In the genomic region with DNA sequence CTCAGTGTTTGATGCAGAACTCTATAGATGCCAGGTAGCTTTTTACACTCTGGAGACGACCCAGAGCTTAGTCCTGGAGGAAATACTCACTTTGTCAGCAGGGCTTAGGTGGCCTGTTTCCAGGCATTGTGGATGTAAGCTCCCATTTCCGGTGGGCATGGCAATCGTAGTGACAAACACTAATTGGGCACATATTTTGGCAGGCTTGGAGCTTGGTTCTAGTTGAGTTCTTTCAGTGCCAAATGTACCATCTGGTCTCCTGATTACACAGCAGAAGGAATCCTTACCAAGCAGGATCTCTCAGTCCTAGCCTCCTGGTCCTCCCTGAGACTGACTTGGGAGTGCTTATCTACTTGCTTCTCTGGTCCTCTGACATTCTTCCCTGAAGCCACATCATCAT, we compare ENCODE assay signal across 14 mouse cellular contexts.
DNase-seq lines count a peak whose midpoint lies in the region; ATAC-seq lines count a peak whose summit lies in the region.
"Had no signal": no experiment of that assay in that cellular context is flagged by ENCODE, and none has a peak within 500 bp of the region (broad histone marks: within the 10 kb centered on the region; RNA-seq: fewer than 3 reads in every experiment).

No protein-coding gene starts in this region.

- 26% methylated on average over 3 of the region's 3 CpGs for WGBS in forebrain, embryonic 14.5 days
- WGBS in forebrain, embryonic 10.5 days, result 75% methylated on average over 3 of the region's 3 CpGs
- 69% methylated on average over 3 of the region's 3 CpGs for WGBS in neural tube, embryonic 14.5 days

- DNase-seq in forebrain, embryonic 14.5 days (ENCODE audit: low spot score), result peak; percentile 94
- DNase-seq in forebrain, embryonic 10.5 days (ENCODE audit: extremely low spot score, low spot score), result no peak
- DNase-seq in neural tube, embryonic 10.5 days (ENCODE audit: extremely low spot score, low spot score), result no peak
- peak; percentile 74 to 86 for DNase-seq in cerebellum, postnatal 25 days
- peak; percentile 32 for DNase-seq in telencephalon, adult 2 months (ENCODE audit: low read depth, low spot score)
- DNase-seq in testis, postnatal 10 days (ENCODE audit: low spot score), result no peak
- no peak for DNase-seq in MN1 (ENCODE audit: low spot score)
- DNase-seq: heart, adult 2 months; kidney, adult 8-10 months; liver had no signal

- no peak overlapping the region for H3K27ac ChIP-seq in forebrain, embryonic 14.5 days (ENCODE audit: low read depth, low read length)
- no peak overlapping the region for H3K27ac ChIP-seq in forebrain, embryonic 10.5 days
- no peak overlapping the region for H3K27ac ChIP-seq in neural tube, embryonic 14.5 days (ENCODE audit: low read depth, low read length)
- H3K27ac ChIP-seq: heart, adult 2 months; left cerebral cortex, adult 2 months; stomach, postnatal 0 days had no signal

- no peaks in the 10 kb centered on the region for H3K27me3 ChIP-seq in forebrain, embryonic 14.5 days (replicated peaks; ENCODE audit: control insufficient read depth, insufficient read depth, low read length)
- no peaks in the 10 kb centered on the region for H3K27me3 ChIP-seq in forebrain, embryonic 10.5 days (ENCODE audit: poor library complexity, severe bottlenecking)
- no peaks in the 10 kb centered on the region for H3K27me3 ChIP-seq in neural tube, embryonic 14.5 days (ENCODE audit: control insufficient read depth, insufficient read depth, low read length)

- ATAC-seq in forebrain, embryonic 14.5 days, result peak; percentile 91
- ATAC-seq in neural tube, embryonic 14.5 days (ENCODE audit: low read depth), result peak; percentile 24; the same call in 1 of the 2 replicates

- H3K9me3 ChIP-seq in forebrain, embryonic 14.5 days (replicated peaks; ENCODE audit: control insufficient read depth, low read length), result no peaks in the 10 kb centered on the region
- no peaks in the 10 kb centered on the region; the same call in 1 of the 2 replicates for H3K9me3 ChIP-seq in forebrain, embryonic 10.5 days
- no peaks in the 10 kb centered on the region for H3K9me3 ChIP-seq in neural tube, embryonic 14.5 days (ENCODE audit: control insufficient read depth, low read length)

- no peaks in the 10 kb centered on the region for H3K4me1 ChIP-seq in forebrain, embryonic 14.5 days (ENCODE audit: control insufficient read depth, insufficient read depth, low read length)
- no peaks in the 10 kb centered on the region for H3K4me1 ChIP-seq in forebrain, embryonic 10.5 days
- no peaks in the 10 kb centered on the region for H3K4me1 ChIP-seq in neural tube, embryonic 14.5 days (ENCODE audit: control insufficient read depth, insufficient read depth, low read length)

- H3K36me3 ChIP-seq in forebrain, embryonic 14.5 days (ENCODE audit: control insufficient read depth, insufficient read depth, low read length), result no peaks in the 10 kb centered on the region
- no peaks in the 10 kb centered on the region for H3K36me3 ChIP-seq in forebrain, embryonic 10.5 days (replicated peaks)
- no peaks in the 10 kb centered on the region for H3K36me3 ChIP-seq in neural tube, embryonic 14.5 days (ENCODE audit: control insufficient read depth, insufficient read depth, low read length)

- no peak overlapping the region for H3K9ac ChIP-seq in forebrain, embryonic 14.5 days (ENCODE audit: low read length)
- no peak overlapping the region for H3K9ac ChIP-seq in neural tube, embryonic 14.5 days (replicated peaks; ENCODE audit: low read depth, low read length)

- no peak overlapping the region for H3K4me3 ChIP-seq in forebrain, embryonic 14.5 days (ENCODE audit: low read depth, low read length)
- no peak overlapping the region for H3K4me3 ChIP-seq in forebrain, embryonic 10.5 days
- no peak overlapping the region for H3K4me3 ChIP-seq in neural tube, embryonic 14.5 days (ENCODE audit: low read depth, low read length)
- H3K4me3 ChIP-seq: heart, adult 2 months; left cerebral cortex, adult 2 months had no signal

- H3K4me2 ChIP-seq in forebrain, embryonic 14.5 days (ENCODE audit: low read length), result no peak overlapping the region
- no peak overlapping the region for H3K4me2 ChIP-seq in neural tube, embryonic 14.5 days (ENCODE audit: low read depth, low read length)
- H3K4me2 ChIP-seq: midbrain, embryonic 11.5 days had no signal

Comparison
In these comparisons a context has a peak if more than half of its experiments do, and no peak if none do; other contexts are left out.
1. DNase-seq: peak in forebrain, embryonic 14.5 days (single experiment), cerebellum, postnatal 25 days (2 of 2) and telencephalon, adult 2 months (single experiment); none in forebrain, embryonic 10.5 days (single experiment), neural tube, embryonic 10.5 days (single experiment), testis, postnatal 10 days (single experiment) and MN1 (single experiment).